Mouse (Mus musculus) midbrain, embryonic 10.5 days (tissue): ENCODE data around the gene Plin3. TPM values are rescaled to one million over a fixed set of nuclear protein-coding genes. Genes with fewer than 3 reads are reported as not detected.
"Not testable (repeated sequence)": the region's sequence is repeated elsewhere in the genome, so short reads cannot be mapped to it uniquely, and the experiment has no call there.

ENCODE experiments used
- DNase-seq: peaks from one replicate; pipeline ENCODE4 v3.0.0-alpha.2; 2017; ENCODE audit warnings: low spot score
- H3K27ac ChIP-seq: fragments of 300-500 bp; sonication (generic); replicated peaks from 2 replicates; pipeline ENCODE4 v1.5.1; 2016; ENCODE audit warnings: mild to moderate bottlenecking
- H3K27me3 ChIP-seq: fragments of 300-500 bp; sonication (generic); 2 replicates; pipeline ENCODE4 v1.6.1; 2016; ENCODE audit warnings: low read depth, mild to moderate bottlenecking; ENCODE audit not compliant: poor library complexity, severe bottlenecking
- H3K36me3 ChIP-seq: fragments of 300-500 bp; sonication (generic); 2 replicates; pipeline ENCODE4 v1.6.1; 2016; ENCODE audit warnings: mild to moderate bottlenecking, moderate library complexity
- H3K4me1 ChIP-seq: fragments of 300-500 bp; sonication (generic); 2 replicates; pipeline ENCODE4 v1.6.1; 2016
- H3K4me3 ChIP-seq: fragments of 300-500 bp; sonication (generic); 2 replicates; pipeline ENCODE4 v1.5.1; 2016; ENCODE audit warnings: mild to moderate bottlenecking, moderate library complexity
- H3K9me3 ChIP-seq: fragments of 300-500 bp; sonication (generic); replicated peaks from 2 replicates; pipeline ENCODE4 v1.6.1; 2016; ENCODE audit warnings: mild to moderate bottlenecking
- WGBS: fragments of 180-500 bp; shearing (Covaris S2); methylation state at CpG from one replicate; pipeline ENCODE4 v1.1.7; 2016; 5-methylcytosine and 5-hydroxymethylcytosine counted together
- polyA plus RNA-seq: library from polyadenylated mRNA; unstranded; fragments of >200 nt; fragmentation: Nextera tagmentation; extraction: Ambion mirVana; gene quantifications from 2 replicates; pipeline ENCODE4 v1.2.1, GENCODE M21; 2016

Gene Plin3
- polyA plus RNA-seq, 1 experiment from 2014 or later, result 70.0 TPM

GRCm38 (mm10) chr17:56265011-56265410, 27.7 kb downstream of the Plin3 start:
- peaks cover 29% of the 10 kb centered on the region for H3K4me1 ChIP-seq
- no peaks in the 10 kb centered on the region for H3K27me3 ChIP-seq
- peaks cover 42% of the 10 kb centered on the region for H3K36me3 ChIP-seq

GRCm38 (mm10) chr17:56264020-56264419, 28.7 kb downstream of the Plin3 start:
- Histone ChIP-seq H3K9me3 (no peaks in the 10 kb centered on the region), H3K27ac (no peak overlapping the region), H3K4me1 (peaks cover 30% of the 10 kb centered on the region), H3K36me3 (peaks cover 52% of the 10 kb centered on the region), H3K27me3 (no peaks in the 10 kb centered on the region), H3K4me3 (no peak overlapping the region)
- DNase-seq, result peak; percentile 79
- 24% methylated on average over 8 of the region's 8 CpGs for WGBS

More at GRCm38 (mm10) chr17:56265011-56265410, 27.7 kb downstream of the Plin3 start:
- WGBS, result 89% methylated on average over 4 of the region's 4 CpGs
- no peak for DNase-seq
- H3K4me3 ChIP-seq, result no peak overlapping the region
- H3K27ac ChIP-seq, result no peak overlapping the region
- H3K9me3 ChIP-seq, result no peaks in the 10 kb centered on the region

DNA sequence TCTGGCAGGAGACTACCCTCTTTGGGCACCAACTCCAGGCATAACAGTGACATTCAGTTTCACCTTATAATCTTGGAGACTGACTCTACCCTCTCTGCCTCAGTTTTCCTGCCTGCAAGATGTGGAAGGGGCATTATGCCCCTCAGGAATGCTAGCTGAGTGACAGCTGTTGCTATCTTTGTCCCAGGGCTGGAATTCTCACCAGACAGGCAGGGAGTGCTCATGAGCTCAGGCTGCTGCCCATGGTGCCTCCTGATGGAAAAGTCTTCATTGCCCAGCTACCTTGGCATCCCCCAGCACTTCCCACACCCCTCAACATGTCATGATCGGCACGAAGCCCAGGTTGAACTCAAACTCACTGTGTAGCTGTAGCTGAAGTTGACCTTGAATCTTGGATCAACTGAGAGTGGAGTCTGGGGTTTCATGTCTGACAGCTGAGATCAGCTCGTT, 30.0 kb downstream of the Plin3 start:
- peaks cover 41% of the 10 kb centered on the region for H3K4me1 ChIP-seq
- H3K4me3 ChIP-seq, result no peak overlapping the region
- H3K27ac ChIP-seq, result no peak overlapping the region
- peaks cover 65% of the 10 kb centered on the region for H3K36me3 ChIP-seq
- no peak for DNase-seq
- no peaks in the 10 kb centered on the region for H3K9me3 ChIP-seq
- H3K27me3 ChIP-seq, result no peaks in the 10 kb centered on the region
- 86% methylated on average over 3 of the region's 3 CpGs for WGBS

- DNase-seq, result no peak
- peaks cover 68% of the 10 kb centered on the region for H3K36me3 ChIP-seq
- 85% methylated on average over 3 of the region's 3 CpGs for WGBS
Measured at GRCm38 (mm10) chr17:56261166-56261565, 31.5 kb downstream of the Plin3 start.

DNA sequence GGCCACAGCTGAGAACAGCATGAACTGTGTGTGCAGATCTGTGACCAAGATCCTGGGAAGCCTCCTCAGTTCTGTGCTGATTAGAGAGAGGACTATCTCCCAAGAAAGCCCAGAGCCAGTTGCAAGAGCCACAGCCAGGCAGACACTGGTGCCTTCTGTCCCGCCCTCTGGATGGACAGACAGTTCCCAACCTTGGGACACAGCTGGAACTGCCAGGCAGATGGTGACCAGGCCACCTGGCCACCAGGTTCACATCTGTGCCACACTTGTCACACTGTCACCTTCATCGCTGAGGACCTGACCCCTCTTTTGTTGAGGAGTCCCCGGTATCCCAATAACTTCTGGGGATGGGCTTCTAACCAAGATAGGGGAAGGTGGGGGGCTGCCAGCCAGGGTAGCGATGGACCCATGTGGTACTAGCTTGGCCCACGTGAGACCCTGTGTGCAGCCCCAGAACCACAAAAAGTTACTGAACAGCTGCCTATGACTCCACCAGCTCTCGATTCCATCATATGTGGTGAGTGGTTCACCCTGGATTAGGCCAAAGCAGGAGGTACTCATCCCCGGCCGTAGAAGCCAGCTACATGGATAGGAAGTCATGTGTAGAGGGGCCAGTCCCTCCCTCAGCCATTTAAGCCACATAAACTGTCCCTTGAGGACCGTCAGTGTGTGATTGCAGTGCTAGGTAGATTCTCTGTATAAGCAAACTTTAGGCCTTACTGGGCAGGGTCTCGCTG, 33.2 kb downstream of the Plin3 start:
- no peaks in the 10 kb centered on the region for H3K27me3 ChIP-seq
- H3K27ac ChIP-seq, result no peak overlapping the region
- H3K4me1 ChIP-seq, result peaks cover 48% of the 10 kb centered on the region
- H3K4me3 ChIP-seq, result no peak overlapping the region; the same call in 1 of the 2 replicates
- no peak for DNase-seq
- no peaks in the 10 kb centered on the region for H3K9me3 ChIP-seq
- peaks cover 59% of the 10 kb centered on the region for H3K36me3 ChIP-seq
- WGBS, result 91% methylated on average over 10 of the region's 10 CpGs

More at GRCm38 (mm10) chr17:56261166-56261565, 31.5 kb downstream of the Plin3 start:
- H3K27me3 ChIP-seq, result no peaks in the 10 kb centered on the region
- no peaks in the 10 kb centered on the region for H3K9me3 ChIP-seq
- H3K4me3 ChIP-seq, result no peak overlapping the region
- peaks cover 48% of the 10 kb centered on the region for H3K4me1 ChIP-seq
- H3K27ac ChIP-seq, result no peak overlapping the region

DNA sequence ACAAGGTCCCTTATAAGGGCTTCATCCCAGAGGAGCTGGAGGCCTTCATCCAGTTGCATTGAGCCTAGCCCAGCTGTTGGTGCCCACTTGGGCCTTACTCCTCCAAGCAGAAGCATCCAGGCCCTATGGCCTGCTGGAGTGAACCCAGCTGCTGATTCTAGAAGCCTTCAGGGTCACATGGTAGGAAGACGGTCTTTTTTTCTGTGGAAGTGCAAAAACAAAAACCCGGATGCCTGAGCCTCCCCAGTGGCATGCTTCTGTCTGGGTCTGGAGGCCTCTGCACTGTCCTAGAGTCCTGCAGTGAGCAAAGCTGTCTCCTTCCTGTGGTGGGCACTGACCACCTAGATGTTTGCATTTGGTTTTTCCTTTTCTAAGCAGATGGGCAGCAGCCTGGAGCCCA, 33.9 kb downstream of the Plin3 start:
- not testable (repeated sequence) for H3K27ac ChIP-seq, H3K9me3 ChIP-seq, H3K27me3 ChIP-seq, DNase-seq
- peak overlapping the region; percentile 9; the same call in 1 of the 2 replicates for H3K4me3 ChIP-seq
- H3K4me1 ChIP-seq, result peaks cover 48% of the 10 kb centered on the region
- WGBS, result 83% methylated on average over 2 of the region's 2 CpGs
- H3K36me3 ChIP-seq, result peaks cover 59% of the 10 kb centered on the region

GRCm38 (mm10) chr17:56258269-56258668, 34.4 kb downstream of the Plin3 start:
- H3K9me3 ChIP-seq, H3K27me3 ChIP-seq, H3K4me3 ChIP-seq, H3K27ac ChIP-seq, DNase-seq: not testable (repeated sequence)
- WGBS, result 92% methylated on average over 19 of the region's 19 CpGs
- peaks cover 59% of the 10 kb centered on the region for H3K36me3 ChIP-seq
- H3K4me1 ChIP-seq, result peaks cover 48% of the 10 kb centered on the region

GRCm38 (mm10) chr17:56257181-56257894, 35.3 kb downstream of the Plin3 start:
- H3K4me3 ChIP-seq, result peak overlapping the region; percentile 74
- H3K36me3 ChIP-seq, result peaks cover 50% of the 10 kb centered on the region
- H3K4me1 ChIP-seq, result peaks cover 48% of the 10 kb centered on the region
- H3K27ac ChIP-seq, result peak overlapping the region; percentile 72
- H3K27me3 ChIP-seq, result no peaks in the 10 kb centered on the region
- DNase-seq, result no peak
- WGBS, result 12% methylated on average over 57 of the region's 58 CpGs
- H3K9me3 ChIP-seq, result no peaks in the 10 kb centered on the region

DNA sequence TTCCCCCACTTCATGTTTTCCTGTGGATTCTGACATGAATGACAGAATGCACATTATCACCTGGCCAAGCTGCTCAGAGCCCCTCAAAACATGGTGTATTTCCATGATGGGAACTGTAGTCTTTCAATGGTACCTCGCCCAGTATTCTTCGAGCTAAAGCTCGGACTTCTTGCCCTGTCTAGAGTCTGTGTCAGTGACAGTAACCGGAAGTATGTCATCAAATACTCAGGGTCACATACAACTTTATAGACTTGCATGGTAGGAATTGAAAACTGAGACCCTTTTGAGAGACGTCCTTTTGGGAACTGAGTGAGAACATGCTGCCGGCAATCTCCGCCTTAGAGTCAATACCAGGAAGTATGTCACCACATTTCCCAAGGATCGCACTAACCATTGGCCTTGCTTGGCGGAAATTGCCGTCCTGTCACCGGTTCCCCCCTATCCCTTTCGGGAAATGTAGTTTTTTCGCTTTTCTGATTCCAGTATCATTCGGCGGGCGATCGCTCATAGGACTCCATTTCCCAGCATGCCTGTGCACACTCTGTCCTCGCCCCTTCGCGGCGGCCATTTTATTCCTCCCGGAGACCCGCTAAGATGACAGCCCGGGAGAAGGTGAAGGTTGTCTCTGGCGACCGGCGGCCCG, 36.3 kb downstream of the Plin3 start, which contains the start of gene Fem1a:
Gene Fem1a, plus strand, starts transcription at position 572 of the 643 bp plus-strand sequence.
- H3K36me3 ChIP-seq, result peaks cover 40% of the 10 kb centered on the region
- H3K9me3 ChIP-seq, result no peaks in the 10 kb centered on the region
- peak within 1 kb of the TSS; percentile 85 for H3K27ac ChIP-seq
- H3K4me3 ChIP-seq, result peak within 1 kb of the TSS; percentile 74
- peak; percentile 93 for DNase-seq
- H3K4me1 ChIP-seq, result peaks cover 46% of the 10 kb centered on the region
- H3K27me3 ChIP-seq, result no peaks in the 10 kb centered on the region
- WGBS, result under 1% methylated on average over 28 of the region's 28 CpGs

- peaks cover 35% of the 10 kb centered on the region for H3K36me3 ChIP-seq
- WGBS, result under 1% methylated on average over 32 of the region's 32 CpGs
Measured at GRCm38 (mm10) chr17:56255863-56256238, 36.8 kb downstream of the Plin3 start.

DNA sequence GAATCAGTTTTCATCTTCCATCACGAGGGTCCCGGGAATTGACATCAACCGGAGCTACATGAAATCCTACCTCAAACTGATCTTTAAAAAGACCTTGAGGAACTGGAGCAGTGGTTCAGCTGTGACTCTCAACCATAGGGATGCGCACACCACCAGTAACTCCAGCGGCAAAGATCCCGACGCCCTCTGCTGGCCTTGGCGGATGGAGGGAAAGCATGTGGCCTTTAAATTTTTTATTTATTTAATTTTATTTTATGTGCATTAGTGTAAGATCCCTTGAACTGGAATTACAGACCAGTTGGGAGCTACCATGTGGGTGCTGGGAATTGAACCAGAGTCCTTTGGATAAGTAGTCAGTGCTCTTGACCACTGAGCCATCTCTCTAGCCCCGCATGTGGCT, 37.2 kb downstream of the Plin3 start:
- Histone ChIP-seq H3K9me3 (no peaks in the 10 kb centered on the region), H3K36me3 (peaks cover 30% of the 10 kb centered on the region), H3K27me3 (no peaks in the 10 kb centered on the region), H3K4me1 (peaks cover 46% of the 10 kb centered on the region), H3K27ac (peak overlapping the region; percentile 85; the same call in 1 of the 2 replicates), H3K4me3 (peak overlapping the region; percentile 74)
- 15% methylated on average over 9 of the region's 9 CpGs for WGBS
- DNase-seq, result peak; percentile 33

More at GRCm38 (mm10) chr17:56255863-56256238, 36.8 kb downstream of the Plin3 start:
- peak; percentile 99 for DNase-seq
- peaks cover 46% of the 10 kb centered on the region for H3K4me1 ChIP-seq
- H3K27ac ChIP-seq, result peak overlapping the region; percentile 85
- H3K4me3 ChIP-seq, result peak overlapping the region; percentile 74
- no peaks in the 10 kb centered on the region for H3K27me3 ChIP-seq
- no peaks in the 10 kb centered on the region for H3K9me3 ChIP-seq

DNA sequence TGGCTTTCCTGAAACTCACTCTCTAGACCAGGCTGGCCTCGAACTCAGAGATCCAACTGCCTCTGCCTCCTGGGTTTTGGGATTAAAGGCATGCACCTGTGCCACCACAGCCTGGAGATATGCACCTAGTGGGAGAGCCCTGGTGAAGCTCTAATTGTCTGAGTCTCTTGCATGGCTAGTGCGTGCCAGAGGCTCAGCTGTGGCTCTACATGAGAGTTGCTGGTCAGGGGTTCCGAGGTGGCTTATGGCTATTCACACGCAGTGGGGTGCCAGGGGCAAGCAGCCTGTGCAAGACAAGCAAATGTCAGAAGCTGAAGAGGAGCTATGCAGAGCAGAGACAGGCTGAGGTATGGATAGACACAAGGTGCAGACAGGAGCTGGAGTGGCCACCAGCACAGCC, 38.0 kb downstream of the Plin3 start:
- peaks cover 40% of the 10 kb centered on the region for H3K4me1 ChIP-seq
- WGBS, result 79% methylated on average over 4 of the region's 4 CpGs
- no peak for DNase-seq
- no peak overlapping the region for H3K4me3 ChIP-seq
- peaks cover 23% of the 10 kb centered on the region for H3K36me3 ChIP-seq
- H3K9me3 ChIP-seq, result no peaks in the 10 kb centered on the region
- no peak overlapping the region for H3K27ac ChIP-seq
- no peaks in the 10 kb centered on the region for H3K27me3 ChIP-seq
